Mouse (Mus musculus): ENCODE data around the gene Rfx2. TPM values are rescaled to one million over a fixed set of nuclear protein-coding genes. Genes with fewer than 3 reads are reported as not detected.

The Rfx2 gene
- polyA plus RNA-seq, 1 experiment, result 1.2 TPM

- no peaks in the 10 kb centered on the region for H3K4me1 ChIP-seq (ENCODE audit: control insufficient read depth, insufficient read depth, low read length)
- TF ChIP-seq POLR2A (IDR thresholded peaks at IDR 0.05; ENCODE audit: borderline replicate concordance, low read depth, low read length) (no peak), CTCF (IDR thresholded peaks at IDR 0.05; ENCODE audit: low read depth, low read length) (no peak)
- no peak overlapping the region for H3K4me3 ChIP-seq (ENCODE audit: insufficient read depth, low read length)
- no peak overlapping the region for H3K27ac ChIP-seq (ENCODE audit: insufficient read depth, low read depth, low read length)
These were observed 61.9 kb downstream of the Rfx2 start for GRCm38 (mm10) chr17:56768941-56769340.

- TF ChIP-seq POLR2A (IDR thresholded peaks at IDR 0.05; ENCODE audit: borderline replicate concordance, low read depth, low read length) (no peak), CTCF (IDR thresholded peaks at IDR 0.05; ENCODE audit: low read depth, low read length) (no peak)
- Histone ChIP-seq H3K27ac (ENCODE audit: insufficient read depth, low read depth, low read length) (no peak overlapping the region), H3K4me3 (ENCODE audit: insufficient read depth, low read length) (no peak overlapping the region), H3K4me1 (ENCODE audit: control insufficient read depth, insufficient read depth, low read length) (no peaks in the 10 kb centered on the region)
These were observed 63.2 kb downstream of the Rfx2 start for GRCm38 (mm10) chr17:56767531-56768135.

- H3K4me1 ChIP-seq (ENCODE audit: control insufficient read depth, insufficient read depth, low read length), result peaks cover 2% of the 10 kb centered on the region; the same call in 1 of the 2 replicates
- no peak overlapping the region for H3K27ac ChIP-seq (ENCODE audit: insufficient read depth, low read depth, low read length)
- no peak for TF ChIP-seq POLR2A (IDR thresholded peaks at IDR 0.05; ENCODE audit: borderline replicate concordance, low read depth, low read length)
- TF ChIP-seq CTCF (IDR thresholded peaks at IDR 0.05; ENCODE audit: low read depth, low read length), result no peak
- H3K4me3 ChIP-seq (ENCODE audit: insufficient read depth, low read length), result no peak overlapping the region
These were observed 64.0 kb downstream of the Rfx2 start for GRCm38 (mm10) chr17:56766631-56767405.

GRCm38 (mm10) chr17:56765431-56765830 lies 65.4 kb downstream of the Rfx2 start:
- Histone ChIP-seq H3K27ac (ENCODE audit: insufficient read depth, low read depth, low read length) (peak overlapping the region; percentile 94; the same call in 1 of the 2 replicates), H3K4me3 (ENCODE audit: insufficient read depth, low read length) (peak overlapping the region; percentile 97), H3K4me1 (ENCODE audit: control insufficient read depth, insufficient read depth, low read length) (peaks cover 2% of the 10 kb centered on the region; the same call in 1 of the 2 replicates)
- TF ChIP-seq CTCF (IDR thresholded peaks at IDR 0.05; ENCODE audit: low read depth, low read length), result no peak
- no peak for TF ChIP-seq POLR2A (IDR thresholded peaks at IDR 0.05; ENCODE audit: borderline replicate concordance, low read depth, low read length)

- Histone ChIP-seq H3K4me1 (ENCODE audit: control insufficient read depth, insufficient read depth, low read length) (peaks cover 2% of the 10 kb centered on the region; the same call in 1 of the 2 replicates), H3K27ac (ENCODE audit: insufficient read depth, low read depth, low read length) (peak within 1 kb of the TSS; percentile 94), H3K4me3 (ENCODE audit: insufficient read depth, low read length) (peak within 1 kb of the TSS; percentile 97)
- TF ChIP-seq CTCF (IDR thresholded peaks at IDR 0.05; ENCODE audit: low read depth, low read length) (no peak), POLR2A (IDR thresholded peaks at IDR 0.05; ENCODE audit: borderline replicate concordance, low read depth, low read length) (peak; percentile 79; the same call in 1 of the 2 replicates)
These were observed 66.1 kb downstream of the Rfx2 start, which contains the start of gene Dus3l for GRCm38 (mm10) chr17:56764474-56765354. Gene Dus3l, plus strand, starts transcription at chr17:56764757.

GRCm38 (mm10) chr17:56763741-56764250 lies 67.0 kb downstream of the Rfx2 start:
- H3K4me1 ChIP-seq (ENCODE audit: control insufficient read depth, insufficient read depth, low read length), result peaks cover 2% of the 10 kb centered on the region; the same call in 1 of the 2 replicates
- H3K4me3 ChIP-seq (ENCODE audit: insufficient read depth, low read length), result peak overlapping the region; percentile 97
- H3K27ac ChIP-seq (ENCODE audit: insufficient read depth, low read depth, low read length), result 0 out of 2 replicates have a peak overlapping the region, but pooled peaks have one; percentile 53
- TF ChIP-seq CTCF (IDR thresholded peaks at IDR 0.05; ENCODE audit: low read depth, low read length) (no peak), POLR2A (IDR thresholded peaks at IDR 0.05; ENCODE audit: borderline replicate concordance, low read depth, low read length) (no peak)

GRCm38 (mm10) chr17:56762769-56763731 lies 67.8 kb downstream of the Rfx2 start:
- Histone ChIP-seq H3K27ac (ENCODE audit: insufficient read depth, low read depth, low read length) (no peak overlapping the region), H3K4me3 (ENCODE audit: insufficient read depth, low read length) (no peak overlapping the region), H3K4me1 (ENCODE audit: control insufficient read depth, insufficient read depth, low read length) (peaks cover 2% of the 10 kb centered on the region; the same call in 1 of the 2 replicates)
- TF ChIP-seq CTCF (IDR thresholded peaks at IDR 0.05; ENCODE audit: low read depth, low read length) (peak; percentile 26; the same call in 1 of the 2 replicates), POLR2A (IDR thresholded peaks at IDR 0.05; ENCODE audit: borderline replicate concordance, low read depth, low read length) (no peak)

GRCm38 (mm10) chr17:56761991-56762410 lies 68.8 kb downstream of the Rfx2 start:
- no peak for TF ChIP-seq POLR2A (IDR thresholded peaks at IDR 0.05; ENCODE audit: borderline replicate concordance, low read depth, low read length)
- no peak for TF ChIP-seq CTCF (IDR thresholded peaks at IDR 0.05; ENCODE audit: low read depth, low read length)
- H3K27ac ChIP-seq (ENCODE audit: insufficient read depth, low read depth, low read length), result 0 out of 2 replicates have a peak overlapping the region, but pooled peaks have one; percentile 32
- peak overlapping the region; percentile 66 for H3K4me3 ChIP-seq (ENCODE audit: insufficient read depth, low read length)
- peaks cover 2% of the 10 kb centered on the region; the same call in 1 of the 2 replicates for H3K4me1 ChIP-seq (ENCODE audit: control insufficient read depth, insufficient read depth, low read length)

Data from bone marrow macrophage, adult 2 months (primary cell).